Mouse (Mus musculus) monocyte, adult 59 days (primary cell): ENCODE data around the gene Sel1l3. TPM values are rescaled to one million over a fixed set of nuclear protein-coding genes. Genes with fewer than 3 reads are reported as not detected.

ENCODE experiments used
- total RNA-seq, 2 experiments: library from RNA; stranded (reverse); gene quantifications; one replicate each; pipeline ENCODE4 v1.2.4; 2023

The Sel1l3 gene
- under 1 TPM in 1 of 2 experiments, not detected in 1; 0.21 TPM for total RNA-seq

DNA sequence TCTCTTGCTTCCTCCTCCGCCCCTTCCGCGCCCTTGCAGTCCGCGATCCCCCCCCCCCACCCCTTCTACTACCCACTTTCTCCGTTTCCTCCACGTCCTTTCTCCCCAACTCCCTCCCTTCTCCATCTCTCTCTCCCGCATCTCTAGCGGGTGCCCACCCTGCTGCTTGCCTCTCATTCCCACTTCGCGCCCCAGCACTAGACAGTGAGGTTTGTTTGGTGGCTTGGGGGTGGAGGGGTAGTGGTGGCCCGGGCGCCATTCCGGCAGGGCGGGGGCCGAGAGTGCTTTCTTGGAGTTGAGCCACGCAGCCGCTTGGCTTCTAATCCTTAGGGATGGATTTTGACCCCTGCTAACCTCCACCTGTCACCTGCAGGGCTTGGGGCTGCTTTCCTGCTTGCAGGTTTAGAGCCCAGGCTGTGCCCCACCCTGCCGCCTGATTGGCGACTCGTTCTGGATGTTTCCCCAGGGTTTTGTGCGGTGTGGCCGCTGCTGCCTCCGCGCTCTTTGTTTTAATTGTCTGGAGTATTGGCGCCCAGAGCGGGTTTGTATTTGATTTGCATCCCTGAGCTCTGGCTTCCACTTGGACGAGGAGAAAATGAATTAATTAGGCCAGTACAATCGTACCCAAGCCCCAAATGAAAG, at the start of gene Sel1l3:
Gene Sel1l3, minus strand, starts transcription at position 217 of the 642 bp plus-strand sequence.

Other genes with a start within 250 kb of the Sel1l3 start
- not detected for gene Slc34a2, start 175.8 kb downstream of the Sel1l3 start, total RNA-seq
- 10 to 100 TPM; 31.4 to 35.2 TPM for gene Smim20, start 53.2 kb upstream of the Sel1l3 start, total RNA-seq